Comparison of ENCODE assay signal across 8 mouse cellular contexts in the genomic region with DNA sequence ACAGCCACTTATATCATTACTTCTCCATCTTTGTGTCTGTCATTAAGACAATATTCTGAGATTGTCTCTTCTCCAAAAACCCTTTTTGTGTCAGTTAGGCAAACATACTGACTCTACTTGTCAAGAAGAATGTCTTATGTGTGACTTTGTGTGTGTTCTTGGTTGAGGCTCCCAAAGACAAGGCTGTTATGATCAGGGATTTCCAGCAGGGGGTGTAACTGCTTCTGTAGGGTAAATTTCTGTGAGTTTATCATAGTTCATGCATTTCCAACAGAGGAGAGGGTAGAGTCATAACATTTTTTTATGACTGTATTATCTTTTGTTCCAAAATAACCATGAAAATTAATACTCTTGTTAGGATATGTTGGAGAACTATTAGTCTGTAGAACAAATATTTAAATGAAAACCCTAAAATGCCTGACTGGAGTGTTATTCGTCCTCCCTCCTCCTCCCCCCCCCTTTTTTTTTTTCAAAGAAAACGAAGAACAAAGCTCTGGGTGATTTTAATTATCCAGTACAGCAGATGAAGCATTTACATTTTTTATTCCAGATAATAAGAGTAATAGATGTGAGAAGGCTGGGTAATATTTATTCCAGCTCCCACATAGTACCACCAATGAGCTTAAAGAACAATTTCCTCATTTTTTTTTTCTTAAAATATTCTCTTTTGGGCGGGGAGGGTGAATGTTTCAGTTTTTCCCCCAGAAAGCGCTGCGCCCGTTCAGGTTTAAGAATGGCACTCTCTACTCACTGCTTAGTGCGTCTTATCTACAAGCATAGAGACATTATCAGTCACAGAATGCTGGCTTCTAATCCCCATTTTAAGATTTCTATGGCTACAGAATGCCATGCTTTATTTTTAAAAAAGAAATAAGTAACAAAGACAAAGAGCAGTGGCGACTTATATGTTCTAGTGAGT. TPM values are rescaled to one million over a fixed set of nuclear protein-coding genes. Genes with fewer than 3 reads are reported as not detected.
A peak's percentile ranks its signal among the peaks of the same experiment; 100 is the strongest.
DNase-seq lines count a peak whose midpoint lies in the region; ATAC-seq and TF ChIP-seq lines count a peak whose summit lies in the region.
"Had no signal": no experiment of that assay in that cellular context is flagged by ENCODE, and none has a peak within 500 bp of the region (broad histone marks: within the 10 kb centered on the region; RNA-seq: fewer than 3 reads in every experiment).

No protein-coding gene starts in this region.

- no peak overlapping the region for H3K4me3 ChIP-seq in left cerebral cortex, adult 2 months
- H3K4me3 ChIP-seq: limb, embryonic 15.5 days had no signal

- no peak for ATAC-seq in granulocyte monocyte progenitor cell, adult 5-6 weeks (replicated peaks; ENCODE audit: poor library complexity, severe bottlenecking)

- TF ChIP-seq CTCF in left cerebral cortex, adult 2 months (IDR thresholded peaks at IDR 0.05): peak; percentile 66

- no peak overlapping the region for H3K27ac ChIP-seq in left cerebral cortex, adult 2 months
- H3K27ac ChIP-seq: limb, embryonic 15.5 days had no signal

- DNase-seq in left cerebral cortex, adult 2 months (ENCODE audit: extremely low spot score in 1 of 2, low spot score in 2 of 2): no peak
- no peak for DNase-seq in left cerebral cortex, adult 8-10 months (ENCODE audit: low spot score in 2 of 2)
- DNase-seq in NIH3T3 (ENCODE audit: low read depth): peak; percentile 64
- DNase-seq in embryo, embryonic 11 days: peak; percentile 24
- peak; percentile 66 for DNase-seq in retina, embryonic 14.5 days (ENCODE audit: low spot score)
- DNase-seq in left cerebral cortex, postnatal 4 days: no peak

- intact Hi-C loops in left cerebral cortex, adult 2 months (cut with DNase I): loop anchor here (5.0 to 10.0 kb wide), 3 partner anchors 154 to 464 kb away; no protein-coding TSS in a partner anchor
- intact Hi-C loops in left cerebral cortex, postnatal 4 days (cut with DNase I): loop anchor here (5.0 to 10.0 kb wide), 2 partner anchors 101 to 216 kb away; no protein-coding TSS in a partner anchor

RNA-seq across cellular contexts. Expression of a gene that starts 2.6 kb away (rescaled TPM):
- 100 to 1,000 TPM; 141 to 144 TPM for total RNA-seq in left cerebral cortex, adult 2 months (2021)
- 100 to 1,000 TPM; 136 to 163 (median 147) TPM for total RNA-seq in left cerebral cortex, adult 8-10 months (2022)
- 10 to 100 TPM; 74.4 to 82.4 TPM for total RNA-seq in left cerebral cortex, postnatal 4 days (2021)
- 5.9 and 7.4 TPM in 2 replicates for total RNA-seq in granulocyte monocyte progenitor cell, adult 5-6 weeks (2014; fragmentation: Nextera tagmentation)
- total RNA-seq in granulocyte monocyte progenitor cell, adult 5-6 weeks (2017): 4.9 and 9.7 TPM in 2 replicates

Comparison
In these comparisons a context has a peak if more than half of its experiments do, and no peak if none do; other contexts are left out.
1. DNase-seq: peak in NIH3T3 (single experiment), embryo, embryonic 11 days (single experiment) and retina, embryonic 14.5 days (single experiment); none in left cerebral cortex, adult 2 months (0 of 2), left cerebral cortex, adult 8-10 months (0 of 2) and left cerebral cortex, postnatal 4 days (single experiment).
2. RNA of a gene that starts 2.6 kb away (total RNA-seq): 136 to 163 TPM in left cerebral cortex, adult 8-10 months, 141 to 144 TPM in left cerebral cortex, adult 2 months and 74.4 to 82.4 TPM in left cerebral cortex, postnatal 4 days; 4.9 to 9.7 TPM in granulocyte monocyte progenitor cell, adult 5-6 weeks; every median in the first group is over 4 times any median in the second.